Mouse (Mus musculus) small intestine, adult 2 months (tissue): ENCODE results near the gene Pltp. TPM values are rescaled to one million over a fixed set of nuclear protein-coding genes. Genes with fewer than 3 reads are reported as not detected.
"Not testable (repeated sequence)": the region's sequence is repeated elsewhere in the genome, so short reads cannot be mapped to it uniquely, and the experiment has no call there.

ENCODE experiments used
- H3K27ac ChIP-seq: fragments of 200-500 bp; 2 replicates; pipeline ENCODE4 v1.5.1; 2012; ENCODE audit warnings: low read depth, low read length, control low read depth, inconsistent platforms; ENCODE audit not compliant: insufficient read depth
- H3K27me3 ChIP-seq: fragments of 200-500 bp; 2 replicates; pipeline ENCODE4 v1.6.1; 2012; ENCODE audit warnings: mild to moderate bottlenecking, moderate library complexity, low read length, inconsistent platforms; ENCODE audit not compliant: control insufficient read depth, insufficient read depth
- H3K36me3 ChIP-seq: fragments of 200-500 bp; 2 replicates; pipeline ENCODE4 v1.6.1; 2012; ENCODE audit warnings: mild to moderate bottlenecking, low read length, control low read depth, inconsistent platforms; ENCODE audit not compliant: control insufficient read depth, insufficient read depth
- H3K4me1 ChIP-seq: fragments of 200-500 bp; 2 replicates; pipeline ENCODE4 v1.6.1; 2012; ENCODE audit warnings: low read length, inconsistent platforms, mixed read lengths; ENCODE audit not compliant: control insufficient read depth, insufficient read depth, insufficient read length
- H3K4me3 ChIP-seq: fragments of 200-500 bp; 2 replicates; pipeline ENCODE4 v1.5.1; 2012; ENCODE audit warnings: low read depth, mild to moderate bottlenecking, control low read depth, inconsistent platforms, low read length, moderate library complexity
- CTCF ChIP-seq: fragments of 200-500 bp; IDR thresholded peaks from 2 replicates; pipeline ENCODE4 v1.5.1; 2012; ENCODE audit warnings: low read depth, mild to moderate bottlenecking, control low read depth, inconsistent platforms, low read length, moderate library complexity, mixed read lengths; ENCODE audit not compliant: insufficient replicate concordance, insufficient read length; ENCODE audit errors: extremely low read depth
- POLR2A ChIP-seq: fragments of 200-500 bp; IDR thresholded peaks from 2 replicates; pipeline ENCODE4 v1.6.1; 2012; ENCODE audit warnings: low read depth, mild to moderate bottlenecking, control low read depth, inconsistent platforms, low read length, moderate library complexity
- WGBS: fragments of 180-500 bp; shearing (Covaris S2); methylation state at CpG from one replicate; pipeline ENCODE4 v1.1.7; 2018; 5-methylcytosine and 5-hydroxymethylcytosine counted together
- polyA plus RNA-seq: library from polyadenylated mRNA; depleted of rRNA; stranded (reverse); fragments of >200 nt; gene quantifications from 2 replicates; pipeline ENCODE4 v1.2.3, GENCODE M21; 2012

Gene Pltp
- polyA plus RNA-seq, 1 experiment = 34.2 TPM

DNA sequence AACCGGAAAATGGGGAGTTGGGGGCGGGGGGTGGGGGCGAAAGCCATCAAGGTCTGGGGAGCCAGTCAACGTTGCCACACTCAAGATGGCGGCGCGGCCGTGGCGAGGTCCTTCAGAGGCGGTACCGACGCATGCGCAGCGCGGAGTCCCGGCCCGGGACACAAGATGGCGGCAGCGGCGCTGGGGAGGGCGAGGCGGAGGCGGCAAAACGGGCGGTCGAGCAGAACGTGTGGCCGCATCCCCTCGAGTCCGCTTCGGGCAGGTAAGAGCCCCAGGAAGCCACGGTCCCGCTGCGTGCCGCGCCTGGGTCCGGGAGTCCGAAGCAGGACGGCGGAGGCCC lies 21.7 kb upstream of the Pltp start, which contains the start of gene Pcif1:
TSS of gene Pcif1 (plus strand) at position 77 of the 340 bp plus-strand sequence.
- Histone ChIP-seq H3K36me3 (peaks cover 11% of the 10 kb centered on the region), H3K27me3 (no peaks in the 10 kb centered on the region), H3K27ac (peak within 1 kb of the TSS; percentile 98), H3K4me3 (peak within 1 kb of the TSS; percentile 94), H3K4me1 (peaks cover 6% of the 10 kb centered on the region)
- WGBS = under 1% methylated on average over 40 of the region's 40 CpGs
- no peak for TF ChIP-seq CTCF
- peak; percentile 54 for TF ChIP-seq POLR2A

DNA sequence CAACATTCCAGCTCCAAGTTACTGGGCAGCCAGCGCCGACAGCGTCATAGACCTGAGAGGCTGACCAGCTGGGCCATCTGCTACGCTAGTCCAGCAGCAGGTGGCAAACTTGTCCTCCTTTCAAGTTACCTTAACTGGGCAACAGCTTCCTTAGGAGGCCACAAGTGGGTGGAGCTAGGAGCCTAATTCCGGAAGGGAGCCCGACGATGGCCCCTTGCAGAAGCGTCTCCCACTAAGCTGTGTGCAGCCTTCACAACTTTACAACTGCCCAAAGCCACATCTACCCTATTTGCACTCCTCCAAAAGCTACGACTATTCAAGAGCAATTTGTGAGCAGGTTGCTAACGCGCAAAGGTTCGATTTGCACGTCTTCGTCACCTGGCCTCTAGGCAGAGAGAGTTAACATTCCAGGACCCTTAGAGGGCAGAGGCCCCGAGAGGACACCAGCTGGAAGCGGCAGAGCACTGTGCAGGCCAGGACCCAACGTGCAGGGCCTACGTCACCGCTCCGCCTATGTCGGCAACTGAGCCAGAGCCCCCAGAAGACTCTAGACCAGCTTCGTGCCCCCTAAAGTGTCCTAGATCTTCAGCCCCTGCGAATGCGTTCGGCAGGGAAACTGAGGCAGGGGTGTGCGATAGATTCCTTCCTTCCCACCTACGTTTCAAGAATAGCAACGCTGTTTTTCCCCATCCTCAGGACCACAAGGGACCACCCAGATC lies 21.2 kb upstream of the Pltp start:
- Histone ChIP-seq H3K27ac (peak overlapping the region; percentile 95), H3K4me3 (peak overlapping the region; percentile 89), H3K36me3 (peaks cover 8% of the 10 kb centered on the region), H3K27me3 (no peaks in the 10 kb centered on the region), H3K4me1 (peaks cover 6% of the 10 kb centered on the region)
- peak; percentile 54; the same call in 1 of the 2 replicates for TF ChIP-seq POLR2A
- peak; percentile 30; the same call in 1 of the 2 replicates for TF ChIP-seq CTCF
- WGBS = under 1% methylated on average over 28 of the region's 28 CpGs

DNA sequence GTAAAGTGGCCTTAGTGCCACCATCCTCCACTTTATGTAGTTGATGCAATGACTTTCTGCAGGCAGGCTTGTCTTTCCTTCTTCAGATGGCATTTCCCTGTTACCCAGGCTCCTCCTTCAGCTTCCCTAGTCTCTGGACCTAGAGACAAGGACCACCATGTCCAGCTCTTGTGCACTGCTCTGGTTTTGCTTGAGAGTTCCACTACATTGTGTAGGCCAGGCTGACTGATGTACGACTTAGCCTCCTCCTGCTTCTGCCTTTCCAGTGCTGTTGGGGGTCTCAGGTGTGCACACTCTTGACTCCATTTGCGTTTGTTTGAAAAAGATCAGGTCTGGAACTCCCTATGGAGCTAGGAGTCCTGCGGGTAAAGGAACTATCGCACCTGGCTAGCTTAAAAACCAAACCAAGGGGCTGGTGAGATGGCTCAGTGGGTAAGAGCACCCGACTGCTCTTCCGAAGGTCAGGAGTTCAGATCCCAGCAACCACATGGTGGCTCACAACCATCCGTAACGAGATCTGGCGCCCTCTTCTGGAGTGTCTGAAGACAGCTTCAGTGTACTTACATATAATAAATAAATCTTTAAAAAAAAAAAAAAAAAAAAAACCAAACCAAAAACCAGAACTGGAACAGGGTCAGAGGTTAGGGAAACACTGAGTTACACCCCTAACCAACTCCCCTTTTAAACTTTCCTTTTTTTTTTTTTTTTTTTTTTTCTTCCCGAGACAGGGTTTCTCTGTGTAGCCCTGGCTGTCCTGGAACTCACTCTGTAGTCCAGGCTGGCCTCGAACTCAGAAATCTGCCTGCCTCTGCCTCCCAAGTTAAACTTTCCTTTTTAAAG lies 20.1 kb upstream of the Pltp start:
- H3K4me1 ChIP-seq, H3K4me3 ChIP-seq, H3K27me3 ChIP-seq, H3K36me3 ChIP-seq: not testable (repeated sequence)
- peak overlapping the region; percentile 95; the same call in 1 of the 2 replicates for H3K27ac ChIP-seq
- 65% methylated on average over 11 of the region's 11 CpGs for WGBS

DNA sequence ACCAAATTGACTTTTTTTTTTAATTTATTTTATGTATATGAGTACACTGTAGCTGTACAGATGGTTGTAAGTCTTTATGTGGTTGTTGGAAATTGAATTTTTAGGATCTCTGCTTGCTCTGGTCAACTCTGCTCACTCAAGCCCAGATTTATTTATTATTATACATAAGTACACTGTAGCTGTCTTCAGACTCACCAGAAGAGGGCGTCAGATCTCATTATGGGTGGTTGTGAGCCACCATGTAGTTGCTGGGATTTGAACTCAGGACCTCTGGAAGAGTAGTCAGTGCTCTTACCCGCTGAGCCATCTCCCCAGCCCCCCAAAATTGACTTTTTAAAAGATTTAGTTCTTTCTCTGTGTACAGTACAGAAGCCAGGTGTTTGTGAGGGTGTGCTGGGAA lies 18.1 kb upstream of the Pltp start:
- H3K36me3 ChIP-seq, H3K27ac ChIP-seq, H3K27me3 ChIP-seq, H3K4me3 ChIP-seq: not testable (repeated sequence)
- 53% methylated on average over 2 of the region's 2 CpGs for whole genome bisulfite sequencing
- H3K4me1 ChIP-seq = peaks cover 11% of the 10 kb centered on the region

DNA sequence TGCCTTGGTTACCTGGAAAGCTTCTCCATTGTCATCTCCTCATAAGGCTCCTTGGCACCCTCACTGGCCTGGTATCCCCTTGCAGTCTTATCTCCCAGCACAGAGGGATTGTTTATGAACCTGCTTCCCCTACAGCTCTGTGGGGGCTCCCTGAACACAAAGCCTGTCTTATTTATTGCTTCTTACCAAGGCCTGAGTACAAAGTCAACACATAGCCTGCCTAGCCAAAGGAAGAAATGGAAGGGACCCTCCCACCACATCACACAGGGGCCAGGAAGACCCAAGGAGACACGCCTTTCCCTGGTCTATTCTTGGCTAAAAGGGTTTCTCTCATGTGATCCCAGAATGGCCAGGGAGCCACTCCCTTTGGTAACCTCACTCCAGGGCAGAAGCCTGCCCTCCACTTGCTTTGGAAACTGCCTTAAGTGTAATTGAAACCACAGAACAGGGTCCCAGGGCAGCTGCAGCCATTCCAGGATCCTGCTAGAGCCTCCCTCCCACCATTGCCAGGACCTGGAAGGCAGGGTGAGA lies 16.8 kb upstream of the Pltp start:
- Histone ChIP-seq H3K27me3 (no peaks in the 10 kb centered on the region), H3K36me3 (0 out of 2 replicates have a peak, but pooled peaks cover 2% of the 10 kb centered on the region), H3K4me1 (peaks cover 10% of the 10 kb centered on the region; the same call in 1 of the 2 replicates), H3K27ac (no peak overlapping the region), H3K4me3 (no peak overlapping the region)
- no peak for TF ChIP-seq POLR2A
- no peak for TF ChIP-seq CTCF
- 26% methylated on average over 1 of the region's 1 CpGs for WGBS

DNA sequence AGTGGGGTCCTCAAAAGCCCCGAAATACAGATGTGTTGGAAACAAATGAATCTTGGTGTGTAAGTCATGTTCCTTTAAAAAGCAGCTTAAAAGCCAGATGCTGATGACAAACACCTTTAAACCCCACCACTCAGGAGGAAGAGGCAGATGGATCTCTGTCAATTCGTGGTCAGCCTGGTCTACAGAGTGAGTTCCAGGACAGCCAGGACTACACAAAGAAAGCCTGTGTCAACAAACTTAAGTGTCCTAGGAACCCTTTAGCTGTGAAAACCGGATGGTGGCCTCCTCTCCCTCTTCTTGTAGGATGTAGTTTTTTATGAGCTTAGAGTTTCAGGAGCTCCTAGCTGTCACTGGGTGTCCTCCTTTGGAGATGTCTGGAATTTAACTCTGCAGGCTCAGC lies 16.1 kb upstream of the Pltp start:
- WGBS = 50% methylated on average over 3 of the region's 3 CpGs
- Histone ChIP-seq H3K4me3 (no peak overlapping the region), H3K27ac (no peak overlapping the region), H3K36me3 (0 out of 2 replicates have a peak, but pooled peaks cover 2% of the 10 kb centered on the region), H3K4me1 (peaks cover 10% of the 10 kb centered on the region; the same call in 1 of the 2 replicates), H3K27me3 (no peaks in the 10 kb centered on the region)
- TF ChIP-seq CTCF (no peak), POLR2A (no peak)

GRCm38 (mm10) chr2:164871602-164872303 lies 14.2 kb upstream of the Pltp start:
- Histone ChIP-seq H3K27ac (no peak overlapping the region), H3K27me3 (no peaks in the 10 kb centered on the region), H3K36me3 (no peaks in the 10 kb centered on the region), H3K4me3 (no peak overlapping the region), H3K4me1 (peaks cover 6% of the 10 kb centered on the region; the same call in 1 of the 2 replicates)
- WGBS = 42% methylated on average over 6 of the region's 6 CpGs
- no peak for TF ChIP-seq POLR2A
- peak; percentile 42; the same call in 1 of the 2 replicates for TF ChIP-seq CTCF
